Comparison of ENCODE assay signal across 12 mouse cellular contexts in the genomic region with DNA sequence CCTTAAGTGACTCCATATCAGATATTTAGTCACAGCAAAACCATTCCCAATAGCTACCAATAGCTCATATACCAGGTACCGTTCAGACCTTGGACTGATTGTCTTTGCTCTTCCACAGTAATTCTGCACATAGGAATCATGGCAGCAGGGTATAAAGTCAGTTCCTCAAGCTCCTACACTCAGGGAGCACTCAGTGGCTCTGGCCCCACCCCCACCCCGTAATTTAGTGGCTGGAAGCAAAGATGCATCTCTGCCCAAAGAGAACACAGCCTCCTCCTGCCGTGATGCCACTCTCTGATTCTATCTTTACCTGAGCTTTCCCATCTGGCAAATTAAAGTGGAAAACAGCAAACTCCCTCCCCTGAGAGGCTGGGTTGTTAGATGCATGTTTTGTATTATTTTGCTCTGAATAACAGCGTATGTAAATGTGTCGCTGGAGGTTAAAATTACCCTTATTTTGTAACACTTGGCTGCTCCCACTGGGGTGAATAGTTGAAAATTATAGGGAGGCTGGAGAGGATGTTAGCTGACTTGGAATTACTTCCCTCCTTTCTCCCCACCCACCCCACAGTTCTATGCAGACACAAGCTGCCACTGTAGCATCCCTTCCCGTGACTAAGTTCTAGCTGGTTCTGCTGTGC. TPM values are rescaled to one million over a fixed set of nuclear protein-coding genes. Genes with fewer than 3 reads are reported as not detected.
DNase-seq lines count a peak whose midpoint lies in the region; ATAC-seq lines count a peak whose summit lies in the region.
"Had no signal": no experiment of that assay in that cellular context is flagged by ENCODE, and none has a peak within 500 bp of the region (broad histone marks: within the 10 kb centered on the region; RNA-seq: fewer than 3 reads in every experiment).

No protein-coding gene starts in this region.

- peak; percentile 60; the same call in 1 of the 2 replicates for ATAC-seq in hindbrain, embryonic 15.5 days (ENCODE audit: low FRiP score, low read depth)
- peak; percentile 49; the same call in 1 of the 2 replicates for ATAC-seq in midbrain, embryonic 13.5 days

- 59% methylated on average over 6 of the region's 6 CpGs for WGBS in heart, embryonic 10.5 days
- 40% methylated on average over 6 of the region's 6 CpGs for WGBS in embryonic facial prominence, embryonic 10.5 days
- WGBS in hindbrain, embryonic 15.5 days: 42% methylated on average over 6 of the region's 6 CpGs
- 51% methylated on average over 6 of the region's 6 CpGs for WGBS in midbrain, embryonic 13.5 days

- H3K4me2 ChIP-seq in hindbrain, embryonic 15.5 days: peak overlapping the region; percentile 15
- H3K4me2 ChIP-seq in midbrain, embryonic 13.5 days (replicated peaks): 0 out of 2 replicates have a peak overlapping the region, but pooled peaks have one; percentile 1

- H3K9ac ChIP-seq in hindbrain, embryonic 15.5 days: no peak overlapping the region
- no peak overlapping the region for H3K9ac ChIP-seq in midbrain, embryonic 13.5 days (replicated peaks)

- no peaks in the 10 kb centered on the region for H3K9me3 ChIP-seq in heart, embryonic 10.5 days
- H3K9me3 ChIP-seq in embryonic facial prominence, embryonic 10.5 days: no peaks in the 10 kb centered on the region
- H3K9me3 ChIP-seq in hindbrain, embryonic 15.5 days: no peaks in the 10 kb centered on the region
- no peaks in the 10 kb centered on the region for H3K9me3 ChIP-seq in midbrain, embryonic 13.5 days

- DNase-seq in heart, embryonic 10.5 days (ENCODE audit: low spot score): no peak
- no peak for DNase-seq in heart, adult 18-20 months
- DNase-seq in embryonic facial prominence, embryonic 10.5 days (ENCODE audit: low spot score): peak; percentile 28
- DNase-seq in testis, postnatal 14 days (ENCODE audit: low spot score): no peak
- no peak for DNase-seq in yolk sac, embryonic 10.5 days (ENCODE audit: low spot score)
- DNase-seq in gastrocnemius, postnatal 14 days: no peak
- DNase-seq: spleen, adult 18-20 months had no signal

- peak overlapping the region; percentile 64; the same call in 1 of the 2 replicates for H3K27ac ChIP-seq in heart, embryonic 10.5 days
- peak overlapping the region; percentile 82 for H3K27ac ChIP-seq in embryonic facial prominence, embryonic 10.5 days (replicated peaks)
- H3K27ac ChIP-seq in hindbrain, embryonic 15.5 days (replicated peaks): peak overlapping the region; percentile 79
- H3K27ac ChIP-seq in midbrain, embryonic 13.5 days: peak overlapping the region; percentile 60
- H3K27ac ChIP-seq: left cerebral cortex, adult 2 months had no signal

- H3K4me1 ChIP-seq in heart, embryonic 10.5 days: peaks cover 40% of the 10 kb centered on the region
- peaks cover 53% of the 10 kb centered on the region for H3K4me1 ChIP-seq in embryonic facial prominence, embryonic 10.5 days
- peaks cover 31% of the 10 kb centered on the region for H3K4me1 ChIP-seq in hindbrain, embryonic 15.5 days (replicated peaks)
- peaks cover 33% of the 10 kb centered on the region for H3K4me1 ChIP-seq in midbrain, embryonic 13.5 days (replicated peaks)

- H3K36me3 ChIP-seq in heart, embryonic 10.5 days: no peaks in the 10 kb centered on the region
- H3K36me3 ChIP-seq in embryonic facial prominence, embryonic 10.5 days (replicated peaks): no peaks in the 10 kb centered on the region
- no peaks in the 10 kb centered on the region for H3K36me3 ChIP-seq in hindbrain, embryonic 15.5 days
- no peaks in the 10 kb centered on the region for H3K36me3 ChIP-seq in midbrain, embryonic 13.5 days

- intact Hi-C loops in gastrocnemius, postnatal 14 days (cut with DNase I; ENCODE audit: low total_unique reads): no loop called here

- no peak overlapping the region for H3K4me3 ChIP-seq in heart, embryonic 10.5 days
- 0 out of 2 replicates have a peak overlapping the region, but pooled peaks have one; percentile 21 for H3K4me3 ChIP-seq in embryonic facial prominence, embryonic 10.5 days
- H3K4me3 ChIP-seq in hindbrain, embryonic 15.5 days: no peak overlapping the region
- no peak overlapping the region for H3K4me3 ChIP-seq in midbrain, embryonic 13.5 days (replicated peaks)
- H3K4me3 ChIP-seq: erythroblast, embryonic 14.5 days; left cerebral cortex, adult 2 months had no signal

- H3K27me3 ChIP-seq in heart, embryonic 10.5 days (ENCODE audit: insufficient read depth, poor library complexity, severe bottlenecking): no peaks in the 10 kb centered on the region
- H3K27me3 ChIP-seq in embryonic facial prominence, embryonic 10.5 days (replicated peaks; ENCODE audit: low read depth, poor library complexity, severe bottlenecking): no peaks in the 10 kb centered on the region
- no peaks in the 10 kb centered on the region for H3K27me3 ChIP-seq in hindbrain, embryonic 15.5 days
- no peaks in the 10 kb centered on the region for H3K27me3 ChIP-seq in midbrain, embryonic 13.5 days

RNA-seq across cellular contexts. Expression of a gene that starts 37.6 kb away (rescaled TPM):
- polyA plus RNA-seq in heart, embryonic 10.5 days (2016; fragmentation: Nextera tagmentation; extraction: Ambion mirVana): 82.5 and 94.9 TPM in 2 replicates
- total RNA-seq in heart, adult 18-20 months (2021): 10 to 100 TPM; 38.9 to 42.8 TPM
- 62.7 and 70.3 TPM in 2 replicates for polyA plus RNA-seq in embryonic facial prominence, embryonic 10.5 days (2016; fragmentation: Nextera tagmentation; extraction: Ambion mirVana)
- polyA plus RNA-seq in hindbrain, embryonic 15.5 days (2015; fragmentation: Nextera tagmentation; extraction: Ambion mirVana): 25.4 and 27.7 TPM in 2 replicates
- polyA plus RNA-seq in midbrain, embryonic 13.5 days (2015; fragmentation: Nextera tagmentation; extraction: Ambion mirVana): 29.3 and 30.3 TPM in 2 replicates
- 10 to 100 TPM; 36.1 to 41.5 TPM for total RNA-seq in gastrocnemius, postnatal 14 days (2021)
- total RNA-seq: hematopoietic stem cell, adult 5-6 weeks had no signal
